Mouse (Mus musculus): ENCODE results near the gene Prop1.

- no peak for TF ChIP-seq CTCF (IDR thresholded peaks at IDR 0.05; ENCODE audit: borderline replicate concordance, insufficient read depth, low read depth, low read length)
- no peak for TF ChIP-seq POLR2A (IDR thresholded peaks at IDR 0.05; ENCODE audit: borderline replicate concordance, insufficient read depth, low read length)
These were observed 23.7 kb upstream of the Prop1 start for GRCm38 (mm10) chr11:50977216-50977615.
